Mouse (Mus musculus) liver, embryonic 11.5 days (tissue): ENCODE measurements around the gene Uqcrc1. TPM values are rescaled to one million over a fixed set of nuclear protein-coding genes. Genes with fewer than 3 reads are reported as not detected.

Source experiments
- ATAC-seq: fragments of 200-750 bp; cut with Nextera tagmentation; replicated peaks from 2 replicates; pipeline ENCODE4 v1.8.0; 2017; ENCODE audit warnings: moderate number of reproducible peaks, mild to moderate bottlenecking, moderate TSS enrichment, moderate library complexity; ENCODE audit not compliant: low FRiP score
- DNase-seq: peaks from one replicate; pipeline ENCODE4 v3.0.0-alpha.2; 2017; ENCODE audit warnings: low spot score
- H3K27ac ChIP-seq: fragments of 300-500 bp; sonication (generic); 2 replicates; pipeline ENCODE4 v1.5.1; 2014; ENCODE audit warnings: mild to moderate bottlenecking, low read depth, low read length, control low read depth
- H3K27me3 ChIP-seq: fragments of 300-500 bp; sonication (generic); replicated peaks from 2 replicates; pipeline ENCODE4 v1.6.1; 2014; ENCODE audit warnings: low read length, mixed read lengths; ENCODE audit not compliant: control insufficient read depth, insufficient read depth
- H3K36me3 ChIP-seq: fragments of 300-500 bp; sonication (generic); 2 replicates; pipeline ENCODE4 v1.6.1; 2014; ENCODE audit warnings: mild to moderate bottlenecking, low read length, moderate library complexity, mixed read lengths; ENCODE audit not compliant: control insufficient read depth, insufficient read depth
- H3K4me1 ChIP-seq: fragments of 300-500 bp; sonication (generic); replicated peaks from 2 replicates; pipeline ENCODE4 v1.6.1; 2014; ENCODE audit warnings: low read length, mixed read lengths; ENCODE audit not compliant: control insufficient read depth, insufficient read depth
- H3K4me2 ChIP-seq: fragments of 300-500 bp; sonication (generic); 2 replicates; pipeline ENCODE4 v1.6.1; 2014; ENCODE audit warnings: mild to moderate bottlenecking, control low read depth, moderate library complexity
- H3K4me3 ChIP-seq: fragments of 300-500 bp; sonication (generic); 2 replicates; pipeline ENCODE4 v1.5.1; 2014; ENCODE audit warnings: low read depth, low read length, control low read depth
- H3K9ac ChIP-seq: fragments of 300-500 bp; sonication (generic); 2 replicates; pipeline ENCODE4 v1.6.1; 2014; ENCODE audit warnings: low read depth, low read length, control low read depth
- H3K9me3 ChIP-seq: fragments of 300-500 bp; sonication (generic); 2 replicates; pipeline ENCODE4 v1.6.1; 2016; ENCODE audit warnings: low read length, inconsistent platforms, mixed read lengths; ENCODE audit not compliant: control insufficient read depth
- WGBS: fragments of 180-500 bp; shearing (Covaris S2); extraction: QIAGEN DNeasy Blood & Tissue Kit; methylation state at CpG from one replicate; pipeline ENCODE4 v1.1.7; 2014; 5-methylcytosine and 5-hydroxymethylcytosine counted together
- polyA plus RNA-seq: library from polyadenylated mRNA; unstranded; fragments of >200 nt; fragmentation: Nextera tagmentation; extraction: Ambion mirVana; gene quantifications from 2 replicates; pipeline ENCODE4 v1.2.1, GENCODE M21; 2014

Uqcrc1 gene
- polyA plus RNA-seq, 1 experiment from 2014 or later: 547 TPM

- DNase-seq: no peak
- 71% methylated on average over 7 of the region's 7 CpGs for WGBS
- Histone ChIP-seq H3K27me3 (no peaks in the 10 kb centered on the region), H3K4me3 (no peak overlapping the region), H3K4me1 (peaks cover 41% of the 10 kb centered on the region), H3K27ac (no peak overlapping the region), H3K9ac (no peak overlapping the region), H3K9me3 (no peaks in the 10 kb centered on the region), H3K36me3 (no peaks in the 10 kb centered on the region), H3K4me2 (no peak overlapping the region)
- no peak for ATAC-seq
Measured at GRCm38 (mm10) chr9:108990462-108990820, 54.0 kb downstream of the Uqcrc1 start.

GRCm38 (mm10) chr9:108991428-108992084 is 55.1 kb downstream of the Uqcrc1 start, which contains the start of gene Pfkfb4:
Gene Pfkfb4, plus strand, starts transcription at chr9:108991778.
- peak; percentile 95 for DNase-seq
- Histone ChIP-seq H3K4me1 (peaks cover 52% of the 10 kb centered on the region), H3K4me3 (peak within 1 kb of the TSS; percentile 67), H3K36me3 (no peaks in the 10 kb centered on the region), H3K4me2 (peak within 1 kb of the TSS; percentile 95), H3K27ac (peak within 1 kb of the TSS; percentile 82), H3K9ac (peak within 1 kb of the TSS; percentile 61), H3K27me3 (no peaks in the 10 kb centered on the region), H3K9me3 (no peaks in the 10 kb centered on the region)
- WGBS: 3% methylated on average over 31 of the region's 31 CpGs
- ATAC-seq: peak; percentile 96

DNA sequence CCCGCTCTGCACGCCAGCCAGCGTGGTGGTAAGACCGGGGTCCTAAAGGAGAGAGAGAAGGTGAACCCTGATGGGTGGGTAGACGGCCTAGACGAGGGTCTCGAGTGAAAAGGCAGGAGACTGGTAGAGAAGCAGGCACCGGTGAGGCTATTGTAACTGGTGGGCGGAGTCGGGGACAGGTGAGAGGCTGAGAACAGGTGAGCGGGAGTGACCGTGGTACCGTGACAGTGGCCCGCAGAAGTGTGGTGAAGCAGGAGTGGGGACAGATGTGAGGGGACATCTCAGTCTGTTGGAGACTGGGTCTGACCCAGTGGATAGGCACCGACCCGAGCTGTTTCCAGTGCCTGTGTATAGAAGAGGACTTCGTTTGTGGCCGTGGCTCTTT is 55.6 kb downstream of the Uqcrc1 start:
- ATAC-seq: no peak; the same call in 1 of the 2 replicates
- Histone ChIP-seq H3K27ac (no peak overlapping the region), H3K4me1 (peaks cover 53% of the 10 kb centered on the region), H3K36me3 (no peaks in the 10 kb centered on the region), H3K9ac (peak overlapping the region; percentile 58), H3K9me3 (no peaks in the 10 kb centered on the region), H3K4me2 (peak overlapping the region; percentile 95), H3K27me3 (no peaks in the 10 kb centered on the region), H3K4me3 (peak overlapping the region; percentile 67)
- DNase-seq: no peak
- 18% methylated on average over 18 of the region's 18 CpGs for WGBS

DNA sequence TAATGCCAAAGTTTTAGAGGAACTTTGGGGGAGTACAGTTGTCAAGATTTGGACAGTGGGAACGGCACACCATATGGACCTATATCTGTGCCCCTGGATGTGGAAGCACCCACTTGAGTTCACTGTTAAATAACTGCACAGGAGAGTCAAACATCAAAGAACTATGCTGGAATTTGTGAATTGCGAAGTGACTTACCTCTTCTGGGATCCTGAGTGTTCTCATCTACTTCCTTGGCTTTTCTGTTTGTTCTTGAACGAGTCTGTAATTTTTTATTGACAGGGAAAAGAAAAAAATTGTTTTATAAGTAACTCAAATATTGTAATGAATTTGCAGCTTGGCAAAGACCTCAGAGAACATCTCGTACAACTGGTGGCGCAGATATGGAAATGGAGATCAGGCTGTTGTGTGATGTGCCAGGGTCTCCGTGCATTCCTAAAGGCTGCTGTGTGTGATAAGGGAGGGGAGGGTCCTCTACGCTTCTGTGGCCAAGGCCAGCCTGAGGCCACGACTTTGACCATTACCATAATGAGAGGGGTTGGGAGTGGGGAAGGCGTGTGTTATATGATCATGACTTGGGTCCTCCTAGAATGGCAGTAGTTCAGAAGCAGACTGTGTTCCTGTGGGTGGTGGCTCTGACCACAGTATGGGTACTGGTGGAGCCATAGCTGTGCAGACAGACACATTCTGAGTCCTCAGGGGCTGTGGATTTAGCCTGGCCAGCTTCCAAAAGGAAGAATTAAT is 56.4 kb downstream of the Uqcrc1 start:
- H3K4me3 ChIP-seq: peak overlapping the region; percentile 67
- peak overlapping the region; percentile 58 for H3K9ac ChIP-seq
- H3K9me3 ChIP-seq: no peaks in the 10 kb centered on the region
- no peaks in the 10 kb centered on the region for H3K36me3 ChIP-seq
- H3K4me1 ChIP-seq: peaks cover 49% of the 10 kb centered on the region
- H3K27me3 ChIP-seq: no peaks in the 10 kb centered on the region
- no peak for ATAC-seq
- no peak for DNase-seq
- WGBS: 49% methylated on average over 9 of the region's 9 CpGs
- H3K4me2 ChIP-seq: peak overlapping the region; percentile 95
- 0 out of 2 replicates have a peak overlapping the region, but pooled peaks have one; percentile 15 for H3K27ac ChIP-seq

DNA sequence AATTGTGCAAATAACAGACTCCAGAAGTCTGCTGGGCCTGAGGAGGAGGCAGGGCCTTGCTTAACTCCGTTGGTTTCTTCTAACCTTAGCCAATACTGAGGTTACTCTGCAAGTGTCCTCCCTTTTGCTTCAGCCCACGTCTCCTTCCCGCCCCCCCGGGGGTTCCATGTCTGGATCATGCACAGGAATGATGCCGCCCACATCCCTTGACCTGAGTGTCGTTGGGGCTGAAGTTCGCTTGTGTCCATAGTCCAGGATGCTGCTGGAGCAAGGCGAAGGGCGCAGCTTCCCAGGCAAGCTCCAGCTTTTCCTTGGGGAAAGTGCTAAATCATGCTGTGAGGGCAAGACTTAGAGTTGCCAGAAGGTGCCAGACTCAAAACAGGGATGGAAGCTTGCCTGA is 60.0 kb downstream of the Uqcrc1 start:
- Histone ChIP-seq H3K27ac (no peak overlapping the region), H3K4me3 (no peak overlapping the region), H3K4me2 (peak overlapping the region; percentile 25; the same call in 1 of the 2 replicates), H3K27me3 (no peaks in the 10 kb centered on the region), H3K4me1 (peaks cover 30% of the 10 kb centered on the region), H3K9ac (no peak overlapping the region), H3K36me3 (no peaks in the 10 kb centered on the region), H3K9me3 (no peaks in the 10 kb centered on the region)
- ATAC-seq: no peak
- 68% methylated on average over 9 of the region's 9 CpGs for WGBS
- no peak for DNase-seq

DNA sequence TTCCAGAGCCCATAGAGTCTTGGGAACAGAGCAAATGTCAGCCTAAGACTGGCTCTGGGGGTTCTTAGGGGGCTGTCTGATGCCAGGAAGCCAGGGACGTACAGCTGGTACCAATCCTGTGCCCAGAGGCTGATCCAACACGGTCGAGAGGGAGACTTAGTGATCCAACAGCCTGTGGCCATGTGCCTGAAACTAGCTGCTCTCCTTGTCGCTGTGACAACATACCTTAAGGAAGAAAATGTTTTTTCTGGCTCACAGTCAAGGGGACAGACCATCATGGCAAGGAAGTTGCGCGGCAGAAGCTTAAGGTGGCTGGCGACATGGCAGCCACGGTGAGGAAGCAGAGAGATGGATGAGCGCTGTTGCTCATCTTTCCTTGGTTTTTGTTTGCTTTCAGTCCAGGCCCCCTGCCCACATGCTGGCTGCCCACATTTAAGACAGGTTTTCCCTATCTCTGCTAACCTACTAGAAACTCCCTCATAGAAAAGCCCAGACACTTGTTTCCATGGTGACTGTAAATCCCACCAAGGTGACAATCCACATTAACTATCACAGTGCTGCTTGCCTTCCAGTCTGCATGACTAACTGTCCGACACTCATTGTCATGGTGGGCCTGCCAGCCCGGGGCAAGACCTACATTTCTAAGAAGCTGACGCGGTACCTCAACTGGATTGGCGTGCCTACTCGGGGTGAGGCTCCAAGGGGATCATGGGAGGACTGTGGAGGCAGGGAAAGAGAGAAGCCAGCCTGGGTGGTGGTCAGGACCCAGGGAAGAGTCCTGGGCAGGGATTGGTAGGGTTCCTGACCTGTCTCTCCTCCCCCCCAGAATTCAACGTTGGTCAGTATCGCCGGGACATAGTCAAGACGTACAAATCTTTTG is 62.1 kb downstream of the Uqcrc1 start:
- H3K4me2 ChIP-seq: no peak overlapping the region
- H3K4me3 ChIP-seq: no peak overlapping the region
- no peaks in the 10 kb centered on the region for H3K9me3 ChIP-seq
- H3K9ac ChIP-seq: no peak overlapping the region
- no peaks in the 10 kb centered on the region for H3K27me3 ChIP-seq
- DNase-seq (no peak), ATAC-seq (no peak)
- no peaks in the 10 kb centered on the region for H3K36me3 ChIP-seq
- H3K4me1 ChIP-seq: peaks cover 16% of the 10 kb centered on the region
- 77% methylated on average over 19 of the region's 19 CpGs for WGBS
- no peak overlapping the region for H3K27ac ChIP-seq

DNA sequence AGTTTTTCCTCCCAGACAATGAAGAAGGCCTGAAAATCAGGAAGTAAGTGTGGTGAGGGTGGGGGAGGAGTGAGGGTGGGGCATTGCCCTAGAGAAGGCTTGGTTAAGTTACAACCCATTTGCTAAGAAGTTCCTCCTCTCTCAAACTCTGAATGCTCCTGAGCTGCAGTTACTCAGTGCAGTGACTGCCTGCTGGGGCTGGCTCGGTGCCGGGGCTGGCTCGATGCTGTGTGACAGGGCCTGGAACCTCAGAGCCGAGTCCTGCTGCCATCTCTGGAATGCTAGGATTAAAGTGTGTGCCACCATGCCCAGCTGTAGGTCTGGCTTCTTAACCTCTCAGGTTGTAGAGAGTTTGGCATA is 62.7 kb downstream of the Uqcrc1 start:
- Histone ChIP-seq H3K4me1 (peaks cover 16% of the 10 kb centered on the region), H3K4me3 (no peak overlapping the region), H3K27me3 (no peaks in the 10 kb centered on the region), H3K27ac (no peak overlapping the region), H3K9ac (no peak overlapping the region), H3K9me3 (no peaks in the 10 kb centered on the region), H3K36me3 (no peaks in the 10 kb centered on the region), H3K4me2 (no peak overlapping the region)
- ATAC-seq (no peak), DNase-seq (no peak)
- 51% methylated on average over 4 of the region's 4 CpGs for WGBS
